Mouse (Mus musculus): ENCODE data around the gene Srgap1.

Gene Srgap1

GRCm38 (mm10) chr10:122016631-122017030 is 30.5 kb downstream of the Srgap1 start:
- DNase-seq, result no peak

GRCm38 (mm10) chr10:122012321-122012720 is 34.8 kb downstream of the Srgap1 start:
- DNase-seq, result no peak

- peak; percentile 23 for DNase-seq
Measured at GRCm38 (mm10) chr10:122008731-122009391, 38.3 kb downstream of the Srgap1 start.

- no peak for DNase-seq
Measured at GRCm38 (mm10) chr10:122008370-122008730, 38.8 kb downstream of the Srgap1 start.

GRCm38 (mm10) chr10:122006606-122007005 is 40.5 kb downstream of the Srgap1 start:
- no peak for DNase-seq

- DNase-seq, result no peak
Measured at GRCm38 (mm10) chr10:122006151-122006550, 41.0 kb downstream of the Srgap1 start.

GRCm38 (mm10) chr10:122005560-122005959 is 41.6 kb downstream of the Srgap1 start:
- no peak for DNase-seq

- no peak for DNase-seq
Measured at GRCm38 (mm10) chr10:122002930-122003329, 44.2 kb downstream of the Srgap1 start.

GRCm38 (mm10) chr10:121998806-121999205 is 48.3 kb downstream of the Srgap1 start:
- no peak for DNase-seq

GRCm38 (mm10) chr10:121996500-121996899 is 50.6 kb downstream of the Srgap1 start:
- DNase-seq, result no peak

- DNase-seq, result no peak
Measured at GRCm38 (mm10) chr10:121995448-121995847, 51.7 kb downstream of the Srgap1 start.

GRCm38 (mm10) chr10:121994660-121995059 is 52.5 kb downstream of the Srgap1 start:
- DNase-seq, result no peak

GRCm38 (mm10) chr10:121992609-121993008 is 54.5 kb downstream of the Srgap1 start:
- DNase-seq, result no peak

GRCm38 (mm10) chr10:121986997-121987396 is 60.1 kb downstream of the Srgap1 start:
- no peak for DNase-seq

GRCm38 (mm10) chr10:121984887-121985286 is 62.2 kb downstream of the Srgap1 start:
- DNase-seq, result no peak

GRCm38 (mm10) chr10:121983993-121984610 is 63.0 kb downstream of the Srgap1 start:
- peak; percentile 63 for DNase-seq

- DNase-seq, result peak; percentile 25
Measured at GRCm38 (mm10) chr10:121975330-121975729, 71.8 kb downstream of the Srgap1 start.

- no peak for DNase-seq
Measured at GRCm38 (mm10) chr10:121974591-121974990, 72.5 kb downstream of the Srgap1 start.

- no peak for DNase-seq
Measured at GRCm38 (mm10) chr10:121973281-121973680, 73.8 kb downstream of the Srgap1 start.

GRCm38 (mm10) chr10:121972249-121972892 is 74.7 kb downstream of the Srgap1 start:
- DNase-seq, result no peak

GRCm38 (mm10) chr10:121971658-121972057 is 75.5 kb downstream of the Srgap1 start:
- no peak for DNase-seq

GRCm38 (mm10) chr10:121970912-121971311 is 76.2 kb downstream of the Srgap1 start:
- peak; percentile 47 for DNase-seq

GRCm38 (mm10) chr10:121964114-121964513 is 83.0 kb downstream of the Srgap1 start:
- DNase-seq, result no peak

- DNase-seq, result no peak
Measured at GRCm38 (mm10) chr10:121962053-121962452, 85.1 kb downstream of the Srgap1 start.
